In genomic region chr14:52061798-52062197, GRCm38 (mm10) we compare ENCODE assay signal across 17 mouse cellular contexts. TPM values are rescaled to one million over a fixed set of nuclear protein-coding genes. Genes with fewer than 3 reads are reported as not detected.
"Had no signal": no experiment of that assay in that cellular context is flagged by ENCODE, and none has a peak within 500 bp of the region (broad histone marks: within the 10 kb centered on the region; RNA-seq: fewer than 3 reads in every experiment).

No protein-coding gene starts in this region.

- H3K27ac ChIP-seq: limb, embryonic 15.5 days; liver, embryonic 13.5 days; neural tube, embryonic 12.5 days; stomach, postnatal 0 days had no signal

- H3K36me3 ChIP-seq: limb, embryonic 15.5 days; liver, embryonic 13.5 days; neural tube, embryonic 12.5 days had no signal

- H3K9me3 ChIP-seq: limb, embryonic 15.5 days; liver, embryonic 13.5 days; neural tube, embryonic 12.5 days had no signal

- DNase-seq: kidney, postnatal 25 days; liver, embryonic 13.5 days; lung, adult 18-20 months; lung, postnatal 36 days; midbrain, embryonic 14.5 days; thymus, postnatal 4 days had no signal

- H3K4me3 ChIP-seq: limb, embryonic 15.5 days; liver, embryonic 13.5 days; neural tube, embryonic 12.5 days had no signal

- H3K9ac ChIP-seq: limb, embryonic 15.5 days; liver, embryonic 13.5 days; neural tube, embryonic 12.5 days had no signal

- H3K27me3 ChIP-seq: limb, embryonic 15.5 days; neural tube, embryonic 12.5 days had no signal

- H3K4me2 ChIP-seq: limb, embryonic 15.5 days; liver, embryonic 13.5 days; neural tube, embryonic 12.5 days had no signal

- H3K4me1 ChIP-seq: limb, embryonic 15.5 days; liver, embryonic 13.5 days; neural tube, embryonic 12.5 days had no signal

RNA-seq across cellular contexts. Expression of gene Olfr221, which starts 19.5 kb away (rescaled TPM):
- total RNA-seq: layer of hippocampus, postnatal 25 days; left cerebral cortex, adult 8-10 months; left cerebral cortex, postnatal 25 days; megakaryocyte progenitor cell, adult 5-6 weeks; monocyte, adult 5-6 weeks; neutrophil, adult 5-6 weeks had no signal
- polyA plus RNA-seq: limb, embryonic 11.5 days; limb, embryonic 15.5 days; liver, embryonic 13.5 days; lung, embryonic 16.5 days; midbrain, embryonic 14.5 days; neural tube, embryonic 12.5 days; stomach, postnatal 0 days had no signal

RNA-seq across cellular contexts. Expression of gene Tmem253, which starts 46.3 kb away (rescaled TPM):
- total RNA-seq: monocyte, adult 5-6 weeks; neutrophil, adult 5-6 weeks had no signal
